Mouse (Mus musculus): ENCODE results near the gene Pgpep1l. TPM values are rescaled to one million over a fixed set of nuclear protein-coding genes. Genes with fewer than 3 reads are reported as not detected.

The Pgpep1l gene
- total RNA-seq, 2 experiments from 2014 or later, result not detected

DNA sequence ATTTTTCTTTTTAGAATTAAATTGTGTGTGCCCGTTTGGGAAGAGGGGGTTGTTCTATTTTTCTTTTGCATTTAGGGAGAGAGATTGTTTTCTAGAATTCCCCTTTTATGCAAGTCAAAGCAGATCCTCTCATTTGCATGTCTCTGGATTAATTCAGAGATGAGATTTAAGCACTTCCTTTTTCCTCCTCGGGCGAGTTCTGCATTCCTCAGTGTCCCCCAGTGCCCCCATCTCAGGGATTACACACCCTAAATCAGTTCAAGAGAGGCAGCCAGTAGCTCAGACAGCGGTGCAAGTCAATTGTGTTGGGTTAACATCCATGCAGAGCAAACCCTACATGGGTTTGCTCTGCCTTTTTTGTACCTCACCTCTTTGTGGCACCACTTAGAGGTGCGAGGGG, 50.2 kb downstream of the Pgpep1l start:
- no peak for DNase-seq

DNA sequence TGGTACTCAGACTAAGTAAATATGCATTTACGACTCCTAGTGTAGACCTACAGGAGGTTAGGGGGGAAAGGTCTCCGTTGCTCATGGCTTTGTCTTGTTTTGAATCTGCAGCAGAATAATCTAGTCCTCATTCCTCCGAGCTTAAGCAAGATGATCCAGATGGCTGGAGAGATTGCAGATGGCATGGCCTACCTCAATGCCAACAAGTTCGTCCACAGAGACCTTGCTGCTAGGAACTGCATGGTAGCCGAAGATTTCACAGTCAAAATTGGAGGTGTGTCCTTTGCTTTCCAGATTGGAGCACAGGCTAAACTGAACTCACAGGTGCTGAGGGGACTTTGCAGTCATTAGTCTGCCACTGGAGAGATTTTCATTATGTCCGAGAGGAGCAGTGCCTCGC, 52.1 kb downstream of the Pgpep1l start:
- no peak for DNase-seq

DNA sequence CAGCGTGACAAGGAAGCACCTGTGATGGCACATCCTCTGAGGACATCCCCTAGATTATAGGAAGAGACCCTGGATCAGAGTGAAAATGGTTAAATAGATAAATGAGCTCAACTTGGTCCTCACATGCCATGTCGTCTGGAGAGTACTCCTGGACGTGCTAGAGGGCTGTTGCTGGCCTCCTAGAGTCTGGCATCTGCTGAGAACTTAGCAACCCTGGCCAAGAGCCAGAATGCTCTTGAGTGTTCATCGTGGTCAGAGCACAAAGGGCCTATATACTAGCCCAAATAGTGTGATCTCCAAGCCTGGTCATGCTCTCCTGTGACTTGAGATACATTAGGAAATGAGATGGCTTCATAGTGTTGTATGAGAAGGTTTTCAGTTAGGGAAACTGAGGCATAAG, 53.6 kb downstream of the Pgpep1l start:
- DNase-seq, result no peak

DNA sequence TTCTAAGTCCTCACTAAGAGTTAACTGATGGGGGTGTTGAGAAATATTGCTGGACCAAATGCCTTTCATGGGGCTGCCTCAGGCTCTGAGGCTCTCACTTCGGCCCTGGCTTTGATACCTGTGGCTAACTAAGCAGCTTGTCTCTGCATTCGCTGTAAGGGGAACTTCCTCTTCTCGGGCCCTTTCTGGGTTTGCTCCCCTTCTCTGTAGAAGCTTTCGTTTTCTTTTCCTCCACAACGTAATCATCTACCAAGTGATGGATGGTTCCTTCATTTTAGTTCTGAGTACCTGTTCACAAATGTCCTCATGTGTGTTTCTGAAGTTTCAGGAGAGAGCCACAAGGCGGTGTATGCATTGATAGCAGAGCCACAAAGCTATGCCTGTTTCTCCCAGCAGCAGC, 55.0 kb downstream of the Pgpep1l start:
- no peak for DNase-seq

DNA sequence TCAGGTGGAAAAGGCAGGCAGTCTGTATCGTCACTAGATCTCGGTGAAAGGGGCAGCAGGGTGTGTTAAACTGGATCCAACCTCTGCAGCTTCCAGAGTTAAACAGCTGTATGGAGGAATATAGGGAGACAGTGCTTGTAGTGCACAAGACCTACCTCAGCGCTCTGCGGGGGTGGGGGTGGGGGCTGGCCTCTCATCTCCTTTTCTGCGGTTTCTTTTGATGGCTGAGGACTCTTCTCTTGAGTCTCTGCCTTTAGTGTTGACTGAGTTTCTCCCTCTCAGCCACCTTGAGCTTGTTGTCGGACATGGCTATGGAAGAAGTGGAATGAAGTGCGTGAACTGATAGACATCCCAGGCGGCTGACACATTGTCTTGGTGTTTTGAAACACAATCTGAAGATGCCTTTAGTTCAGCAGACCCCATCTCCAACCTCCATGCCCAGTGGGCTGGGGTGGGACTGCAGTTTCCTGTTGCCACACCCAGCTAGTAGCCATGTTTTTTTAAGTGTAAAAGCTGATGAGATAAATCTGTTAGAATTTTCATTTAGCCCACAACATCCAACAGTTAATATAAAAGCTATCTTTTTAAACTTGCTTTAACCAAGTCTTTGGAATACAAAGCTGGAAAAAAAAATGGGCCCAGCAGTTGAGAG, 58.1 kb downstream of the Pgpep1l start:
- no peak for DNase-seq

DNA sequence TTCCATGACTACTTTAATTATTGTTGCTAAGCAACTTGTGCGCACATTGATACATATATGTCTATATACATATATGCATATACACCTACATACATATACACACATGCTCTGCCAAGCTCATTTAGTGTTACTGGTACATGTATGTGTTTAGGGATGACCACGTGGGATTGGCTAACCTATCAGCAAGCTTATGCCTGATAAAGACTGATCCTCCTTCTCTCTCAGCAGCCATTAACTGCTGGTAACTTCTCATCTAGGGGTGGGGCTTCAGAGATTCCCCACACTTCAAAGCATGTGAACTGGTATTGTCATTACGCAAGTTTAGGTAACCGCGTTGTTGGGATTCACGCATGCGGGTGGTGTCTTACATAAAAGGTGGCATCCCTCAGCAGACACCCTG, 64.4 kb downstream of the Pgpep1l start:
- no peak for DNase-seq

DNA sequence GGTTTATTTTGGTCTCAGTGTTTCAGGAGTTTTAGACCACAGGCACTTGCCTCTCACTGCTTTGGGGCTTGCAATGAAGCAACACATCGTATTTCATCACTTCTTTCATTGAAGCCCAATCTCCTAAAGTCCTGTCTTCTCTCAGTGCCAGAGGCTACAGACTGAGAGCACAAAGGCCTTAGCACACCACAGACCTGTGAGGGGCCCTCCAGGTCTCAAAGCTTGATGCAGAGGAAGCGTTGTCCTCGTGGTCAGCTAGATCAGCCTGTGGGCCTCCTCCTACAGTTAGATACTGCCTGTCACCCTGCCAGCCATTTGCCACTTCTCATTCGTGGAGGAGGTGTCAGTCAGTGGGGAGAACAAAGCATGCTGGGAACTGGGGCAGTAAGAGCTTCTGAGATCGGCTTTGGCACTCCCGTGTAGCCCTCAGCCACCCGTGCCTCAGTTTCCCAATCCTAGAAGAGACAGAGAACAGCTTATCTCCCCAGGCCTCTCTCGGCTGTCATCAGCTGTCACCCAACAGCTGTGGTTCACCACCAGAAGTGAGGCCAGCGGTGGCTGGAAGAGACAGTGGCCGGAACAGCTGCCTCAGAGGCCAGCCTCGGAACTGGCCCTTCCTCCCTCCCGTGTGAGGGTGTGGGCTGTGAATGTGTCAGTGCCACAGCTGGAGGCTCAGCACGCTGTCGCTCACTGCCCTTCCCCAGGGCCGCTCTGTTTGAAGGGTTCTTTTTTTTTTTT, 69.9 kb downstream of the Pgpep1l start:
- no peak for DNase-seq

DNA sequence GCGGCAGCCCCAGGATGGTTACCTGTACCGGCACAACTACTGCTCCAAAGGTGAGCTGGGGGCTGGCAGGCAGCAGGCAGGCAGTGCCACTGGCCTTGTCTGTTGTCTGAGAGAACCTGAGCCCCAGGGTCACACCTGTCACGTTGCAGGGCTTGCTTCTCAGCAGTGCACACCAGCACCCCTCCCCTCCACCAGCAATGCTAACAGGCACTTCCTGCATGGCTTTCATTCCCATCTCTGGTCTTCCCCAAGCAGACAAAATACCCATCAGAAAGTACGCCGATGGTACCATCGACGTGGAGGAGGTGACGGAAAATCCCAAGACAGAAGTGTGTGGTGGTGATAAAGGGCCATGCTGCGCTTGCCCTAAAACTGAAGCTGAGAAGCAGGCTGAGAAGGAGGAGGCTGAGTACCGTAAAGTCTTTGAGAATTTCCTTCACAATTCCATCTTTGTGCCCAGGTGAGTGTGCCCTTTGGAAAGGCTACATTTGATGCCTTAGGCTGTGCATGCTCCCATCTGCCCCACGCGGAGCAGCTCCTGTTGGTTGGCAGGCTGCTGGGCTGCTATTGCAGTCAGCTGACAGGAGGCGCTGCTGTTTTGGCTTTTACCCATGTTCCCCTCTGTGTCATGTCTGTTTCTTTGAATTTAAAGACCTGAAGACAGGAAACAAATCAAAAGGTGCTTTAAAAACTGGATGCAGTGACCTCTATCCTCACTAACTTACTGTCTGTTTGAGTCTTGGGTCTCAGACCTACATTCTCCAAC, 74.2 kb downstream of the Pgpep1l start:
- no peak for DNase-seq

DNA sequence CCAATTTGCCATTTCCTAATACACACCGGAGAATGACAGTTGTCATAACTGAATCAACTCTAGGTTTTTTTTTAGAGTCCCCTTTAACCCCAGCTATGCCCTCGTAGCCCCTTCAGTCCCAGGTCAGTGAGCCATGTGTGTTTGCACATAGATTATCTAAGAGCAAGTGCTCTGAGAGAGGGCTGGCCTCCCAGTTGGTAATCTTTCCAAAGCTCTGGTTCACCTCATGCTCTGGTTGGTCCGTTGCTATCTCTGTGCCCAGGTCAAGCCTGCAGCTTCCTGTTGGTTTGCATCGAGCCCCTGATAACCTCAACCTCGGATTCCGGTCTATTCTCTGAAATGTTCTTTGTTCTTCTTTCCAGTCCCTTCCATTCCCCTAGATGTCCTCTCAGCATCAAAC, 74.8 kb downstream of the Pgpep1l start:
- no peak for DNase-seq

Other genes starting within 250 kb of the Pgpep1l start
- under 1 TPM in 1 of 2 experiments, not detected in 1; 0.26 TPM for gene Fam169b, start 9.6 kb upstream of the Pgpep1l start, total RNA-seq (2021)